Mouse (Mus musculus) neural tube, embryonic 10.5 days (tissue): ENCODE measurements around the gene Map3k21.

Experiments
- DNase-seq: peaks from one replicate; pipeline ENCODE4 v3.0.0-alpha.2; 2017; ENCODE audit warnings: low spot score; ENCODE audit errors: extremely low spot score

The Map3k21 gene

DNA sequence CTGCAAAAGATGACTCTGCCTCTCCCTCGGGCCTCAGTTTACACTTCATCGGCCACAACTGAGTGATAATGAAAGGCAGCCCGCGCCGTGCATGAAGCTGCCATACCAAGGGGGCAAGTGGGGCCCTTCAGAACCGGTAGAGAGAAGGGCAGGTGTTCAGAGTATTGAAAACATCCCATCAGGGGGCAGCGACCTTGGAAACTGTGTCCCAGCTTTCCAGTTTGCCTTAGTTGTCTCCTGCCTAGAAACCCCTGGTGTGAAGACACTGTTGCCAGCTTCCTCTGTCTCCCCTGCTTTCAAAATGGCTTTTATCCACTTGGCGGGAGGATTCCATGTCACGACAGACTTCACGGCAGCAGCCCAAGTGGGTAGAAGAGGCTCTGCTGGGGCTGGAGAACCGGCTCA lies 53.6 kb downstream of the Map3k21 start:
- peak; percentile 16 for DNase-seq

DNA sequence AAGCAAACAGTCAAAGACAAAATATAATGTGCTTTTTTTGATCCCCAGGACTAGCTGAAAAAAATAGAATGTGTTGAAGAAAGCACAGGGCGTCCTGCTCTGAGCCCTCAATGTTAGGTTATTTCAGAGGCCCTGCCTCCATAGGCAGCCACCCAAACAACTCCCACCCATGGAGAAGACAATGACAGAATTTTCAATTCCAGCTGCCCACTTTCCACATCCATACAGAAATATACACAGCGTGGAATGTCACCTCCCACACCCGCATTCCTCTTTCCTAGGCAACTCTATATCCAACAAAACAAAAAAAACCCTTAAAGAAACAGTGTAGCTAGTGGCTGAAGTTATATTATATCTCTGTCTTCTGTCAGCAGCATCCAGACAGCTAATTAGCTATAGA lies 61.1 kb downstream of the Map3k21 start:
- DNase-seq = no peak

GRCm38 (mm10) chr8:125975981-125976380 lies 65.7 kb downstream of the Map3k21 start:
- no peak for DNase-seq

- DNase-seq = no peak
These were observed 70.6 kb downstream of the Map3k21 start for GRCm38 (mm10) chr8:125980826-125981225.

- DNase-seq = no peak
These were observed 73.3 kb downstream of the Map3k21 start for GRCm38 (mm10) chr8:125983515-125983914.

GRCm38 (mm10) chr8:125984140-125984539 lies 73.9 kb downstream of the Map3k21 start:
- DNase-seq = no peak

DNA sequence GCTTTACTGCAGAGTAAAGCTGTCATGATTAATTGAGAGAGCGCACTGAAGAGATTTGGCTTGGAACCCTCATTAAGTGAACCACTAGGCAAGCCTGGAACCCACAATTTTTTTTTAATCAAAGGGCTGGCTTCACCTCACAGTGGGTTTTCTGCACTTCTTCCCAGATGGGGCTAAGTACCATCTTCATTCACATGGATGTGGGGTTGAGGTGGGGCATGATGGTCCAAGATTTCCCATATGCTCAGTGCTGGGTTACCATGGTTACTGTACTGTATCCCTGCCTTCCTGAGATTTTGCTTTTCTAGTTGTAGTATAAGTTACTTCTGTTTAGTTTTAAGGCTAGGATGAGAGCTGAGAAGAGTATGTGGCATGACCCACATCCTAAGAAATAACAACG lies 75.1 kb downstream of the Map3k21 start:
- no peak for DNase-seq

DNA sequence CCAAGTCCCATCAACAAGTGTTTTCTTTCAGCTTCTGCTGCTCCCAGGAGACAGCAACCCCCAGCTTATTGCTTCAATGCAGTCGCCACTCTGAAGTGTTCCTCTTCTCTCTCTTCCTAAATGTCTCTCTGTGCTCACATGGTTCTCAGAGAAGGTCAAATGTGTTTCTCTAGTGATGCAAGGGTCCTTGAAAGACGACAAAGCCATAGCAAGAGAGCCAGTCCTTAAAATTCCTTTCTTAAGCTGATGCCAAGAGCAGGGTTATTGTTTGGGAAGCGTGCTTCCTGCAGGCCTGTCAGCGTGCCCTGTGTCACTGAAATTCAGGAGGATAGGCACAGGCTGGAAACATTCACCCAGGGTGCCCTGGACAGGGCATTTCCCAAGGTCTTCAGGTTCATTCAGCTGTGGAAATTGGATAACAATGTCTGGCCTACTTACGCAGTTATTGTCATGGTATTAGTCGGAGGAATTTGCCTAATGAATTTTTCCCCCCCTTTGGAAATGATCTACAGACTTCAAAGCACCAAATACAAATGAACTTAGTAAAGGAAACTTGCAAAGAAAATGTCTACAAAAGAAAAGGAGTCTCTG lies 76.8 kb downstream of the Map3k21 start:
- DNase-seq = no peak

- no peak for DNase-seq
These were observed 77.7 kb downstream of the Map3k21 start for GRCm38 (mm10) chr8:125987996-125988395.

GRCm38 (mm10) chr8:125993636-125994035 lies 83.4 kb downstream of the Map3k21 start:
- no peak for DNase-seq

DNA sequence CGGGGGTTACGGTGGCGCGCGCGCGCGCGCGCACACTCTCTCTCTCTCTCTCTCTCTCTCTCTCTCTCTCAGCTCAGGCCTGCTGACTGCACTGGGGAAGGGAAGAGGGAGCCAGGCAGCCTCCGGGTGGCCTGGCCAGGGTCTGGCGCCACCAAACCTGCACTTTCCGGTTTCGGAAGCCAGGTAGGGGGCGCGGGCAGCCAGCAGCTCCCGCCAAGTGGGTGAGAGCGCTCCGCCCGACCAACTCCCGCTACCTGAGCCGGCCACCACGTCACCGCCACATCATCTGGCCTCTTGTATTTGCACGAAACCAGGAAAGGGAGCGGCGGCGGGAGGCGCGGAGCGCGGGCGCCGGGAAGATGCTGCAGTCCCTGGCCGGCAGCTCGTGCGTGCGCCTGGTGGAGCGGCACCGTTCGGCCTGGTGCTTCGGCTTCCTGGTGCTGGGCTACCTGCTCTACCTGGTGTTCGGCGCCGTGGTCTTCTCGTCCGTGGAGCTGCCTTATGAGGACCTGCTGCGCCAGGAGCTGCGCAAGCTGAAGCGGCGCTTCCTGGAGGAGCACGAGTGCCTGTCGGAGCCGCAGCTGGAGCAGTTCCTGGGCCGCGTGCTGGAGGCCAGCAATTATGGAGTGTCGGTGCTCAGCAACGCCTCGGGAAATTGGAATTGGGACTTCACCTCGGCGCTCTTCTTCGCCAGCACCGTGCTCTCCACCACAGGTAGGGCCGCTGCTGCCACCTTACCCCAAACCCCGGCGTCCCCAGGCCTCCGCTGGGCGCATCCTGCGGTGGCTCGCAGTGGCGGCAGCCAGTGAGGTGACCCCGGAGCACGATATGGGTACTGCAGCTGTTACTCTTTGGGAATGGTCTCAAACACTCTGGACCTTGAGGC lies 85.1 kb downstream of the Map3k21 start, which contains the start of gene Kcnk1:
Gene Kcnk1, plus strand, starts transcription at position 70 of the 886 bp plus-strand sequence.
- DNase-seq = peak; percentile 78

- no peak for DNase-seq
These were observed 86.0 kb downstream of the Map3k21 start for GRCm38 (mm10) chr8:125996031-125996839.

GRCm38 (mm10) chr8:125996980-125997379 lies 86.7 kb downstream of the Map3k21 start:
- DNase-seq = no peak
